Mouse (Mus musculus) stomach, embryonic 14.5 days (tissue): Measurements from ENCODE around the gene Diaph3. TPM values are rescaled to one million over a fixed set of nuclear protein-coding genes. Genes with fewer than 3 reads are reported as not detected.

Source experiments
- ATAC-seq: fragments of 200-750 bp; cut with Nextera tagmentation; 2 replicates; pipeline ENCODE4 v1.8.0; 2017; ENCODE audit warnings: low read depth, moderate TSS enrichment; ENCODE audit not compliant: insufficient number of reproducible peaks, insufficient read depth, low FRiP score
- H3K27ac ChIP-seq: fragments of 300-500 bp; sonication (generic); 2 replicates; pipeline ENCODE4 v1.5.1; 2014; ENCODE audit warnings: mild to moderate bottlenecking, low read length, moderate library complexity, mixed read lengths
- H3K27me3 ChIP-seq: fragments of 300-500 bp; sonication (generic); 2 replicates; pipeline ENCODE4 v1.6.1; 2014; ENCODE audit warnings: low read length, control low read depth, mixed read lengths; ENCODE audit not compliant: control insufficient read depth, insufficient read depth
- H3K36me3 ChIP-seq: fragments of 300-500 bp; sonication (generic); 2 replicates; pipeline ENCODE4 v1.6.1; 2014; ENCODE audit warnings: mild to moderate bottlenecking, control low read depth, low read length, moderate library complexity, mixed read lengths; ENCODE audit not compliant: control insufficient read depth, insufficient read depth
- H3K4me1 ChIP-seq: fragments of 300-500 bp; sonication (generic); 2 replicates; pipeline ENCODE4 v1.6.1; 2014; ENCODE audit warnings: low read length, control low read depth, mixed read lengths; ENCODE audit not compliant: control insufficient read depth, insufficient read depth
- H3K4me2 ChIP-seq: fragments of 300-500 bp; sonication (generic); replicated peaks from 2 replicates; pipeline ENCODE4 v1.6.1; 2014; ENCODE audit warnings: low read depth, low read length, control low read depth
- H3K4me3 ChIP-seq: fragments of 300-500 bp; sonication (generic); 2 replicates; pipeline ENCODE4 v1.5.1; 2014; ENCODE audit warnings: low read depth, low read length, control low read depth
- H3K9ac ChIP-seq: fragments of 300-500 bp; sonication (generic); replicated peaks from 2 replicates; pipeline ENCODE4 v1.6.1; 2014; ENCODE audit warnings: low read depth, mild to moderate bottlenecking, control low read depth, low read length, moderate library complexity, mixed read lengths
- H3K9me3 ChIP-seq: fragments of 300-500 bp; sonication (generic); 2 replicates; pipeline ENCODE4 v1.6.1; 2016; ENCODE audit warnings: low read depth, low read length, control low read depth; ENCODE audit not compliant: control insufficient read depth
- WGBS: fragments of 180-500 bp; shearing (Covaris S2); extraction: QIAGEN DNeasy Blood & Tissue Kit; methylation state at CpG from one replicate; pipeline ENCODE4 v1.1.7; 2014; 5-methylcytosine and 5-hydroxymethylcytosine counted together
- microRNA-seq: library from miRNA; unstranded; fragments of <30 nt; microRNA quantifications from one replicate; pipeline ENCODE4, GENCODE M21; 2016
- polyA plus RNA-seq: library from polyadenylated mRNA; unstranded; fragments of >200 nt; fragmentation: Nextera tagmentation; extraction: Ambion mirVana; gene quantifications from 2 replicates; pipeline ENCODE4 v1.2.1, GENCODE M21; 2014

Gene Diaph3
- polyA plus RNA-seq, 1 experiment from 2014 or later = 23.4 TPM

DNA sequence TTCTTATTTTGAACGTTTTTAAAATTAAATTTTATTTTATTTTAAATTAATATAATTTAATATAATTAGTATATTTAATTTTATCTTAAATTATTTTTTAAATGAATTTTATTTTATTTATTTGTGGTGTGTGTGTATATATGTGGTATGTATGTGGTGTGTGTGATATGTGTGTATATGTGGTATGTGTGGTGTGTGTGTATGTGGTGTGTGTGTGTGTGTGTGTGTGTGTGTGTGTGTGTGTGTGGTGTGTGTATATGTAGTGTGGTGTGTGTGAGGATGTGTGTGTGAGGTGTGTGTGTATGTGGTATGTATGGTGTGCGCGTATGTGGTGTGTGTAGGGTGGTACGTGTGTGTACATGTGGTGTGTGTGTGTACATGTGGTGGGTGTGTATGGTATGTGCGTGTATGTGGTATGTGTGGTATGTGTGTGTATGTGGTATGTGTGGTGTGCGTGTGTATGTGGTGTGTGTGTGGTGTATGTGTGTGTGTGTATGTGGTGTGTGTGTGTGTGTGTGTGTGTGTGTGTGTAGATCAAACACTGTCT lies 505.4 kb downstream of the Diaph3 start:
- 27% methylated on average over 6 of the region's 6 CpGs for WGBS
- H3K9me3 ChIP-seq = no peaks in the 10 kb centered on the region
- no peak overlapping the region for H3K9ac ChIP-seq
- no peak overlapping the region for H3K4me3 ChIP-seq
- no peak overlapping the region for H3K27ac ChIP-seq
- no peaks in the 10 kb centered on the region for H3K36me3 ChIP-seq
- no peak overlapping the region for H3K4me2 ChIP-seq
- ATAC-seq = no peak
- no peaks in the 10 kb centered on the region for H3K4me1 ChIP-seq
- no peaks in the 10 kb centered on the region for H3K27me3 ChIP-seq

DNA sequence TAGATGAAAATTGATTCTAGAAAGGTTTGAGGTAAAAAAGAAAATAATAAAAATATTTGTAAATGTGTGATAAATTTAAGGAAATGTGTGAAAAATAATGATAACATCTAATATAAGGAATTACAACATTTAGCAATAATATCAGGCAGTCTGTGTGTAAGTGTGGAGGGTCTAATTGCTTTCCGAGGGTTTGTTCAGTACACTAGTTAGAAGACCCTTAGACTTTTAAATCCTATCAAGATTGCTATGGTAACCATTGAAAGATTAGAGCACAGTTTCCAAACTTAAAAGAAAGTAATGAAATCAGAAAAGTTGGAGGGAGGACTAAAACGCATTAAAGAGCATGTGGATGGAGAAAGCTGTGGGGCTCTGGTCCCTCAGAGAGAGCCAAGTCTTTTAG lies 506.0 kb downstream of the Diaph3 start:
- H3K4me1 ChIP-seq = no peaks in the 10 kb centered on the region
- H3K4me3 ChIP-seq = no peak overlapping the region
- no peak overlapping the region for H3K4me2 ChIP-seq
- no peaks in the 10 kb centered on the region for H3K36me3 ChIP-seq
- WGBS = 80% methylated on average over 2 of the region's 2 CpGs
- H3K9ac ChIP-seq = no peak overlapping the region
- H3K9me3 ChIP-seq = no peaks in the 10 kb centered on the region
- H3K27ac ChIP-seq = no peak overlapping the region
- no peak for ATAC-seq
- no peaks in the 10 kb centered on the region for H3K27me3 ChIP-seq

GRCm38 (mm10) chr14:86633799-86634198 lies 507.2 kb downstream of the Diaph3 start:
- WGBS = 55% methylated on average over 5 of the region's 5 CpGs

DNA sequence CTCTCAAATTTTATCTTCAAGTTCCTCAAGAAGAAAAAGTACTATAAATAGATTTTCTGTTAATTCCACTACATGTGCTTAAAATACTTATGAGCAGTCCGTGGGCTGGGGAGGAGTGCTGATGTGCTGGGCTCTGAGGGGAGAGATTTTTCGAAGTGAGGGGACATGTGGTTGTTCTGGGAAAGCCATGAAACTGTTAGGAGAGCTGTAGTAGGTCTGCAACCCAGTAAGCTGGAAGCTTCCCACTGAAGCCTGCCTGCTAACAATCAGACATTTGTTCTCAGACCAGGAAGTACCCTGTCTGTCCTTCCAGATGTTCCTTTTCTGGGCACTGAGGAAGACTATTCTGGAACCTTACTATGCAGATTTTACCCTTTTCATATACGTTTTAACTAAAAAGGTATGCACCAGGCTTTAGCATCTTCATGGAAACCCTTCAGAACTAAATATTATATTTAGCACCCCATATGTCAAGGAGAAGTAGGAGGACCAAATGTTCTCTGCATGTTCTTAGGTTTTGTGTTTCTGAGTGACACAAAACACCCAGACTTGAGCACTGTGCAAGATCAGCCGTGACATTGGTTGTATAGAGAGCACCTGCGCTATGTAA lies 516.1 kb downstream of the Diaph3 start:
- no peak overlapping the region for H3K9ac ChIP-seq
- no peaks in the 10 kb centered on the region for H3K36me3 ChIP-seq
- no peak overlapping the region for H3K4me3 ChIP-seq
- 85% methylated on average over 5 of the region's 5 CpGs for WGBS
- H3K9me3 ChIP-seq = no peaks in the 10 kb centered on the region
- no peak overlapping the region for H3K27ac ChIP-seq
- ATAC-seq = no peak
- no peak overlapping the region for H3K4me2 ChIP-seq
- H3K4me1 ChIP-seq = no peaks in the 10 kb centered on the region
- H3K27me3 ChIP-seq = no peaks in the 10 kb centered on the region

More at GRCm38 (mm10) chr14:86633799-86634198, 507.2 kb downstream of the Diaph3 start:
- Histone ChIP-seq H3K9ac (no peak overlapping the region), H3K4me2 (no peak overlapping the region), H3K9me3 (no peaks in the 10 kb centered on the region), H3K4me3 (no peak overlapping the region), H3K4me1 (no peaks in the 10 kb centered on the region), H3K27ac (no peak overlapping the region), H3K27me3 (no peaks in the 10 kb centered on the region), H3K36me3 (no peaks in the 10 kb centered on the region)
- no peak for ATAC-seq

DNA sequence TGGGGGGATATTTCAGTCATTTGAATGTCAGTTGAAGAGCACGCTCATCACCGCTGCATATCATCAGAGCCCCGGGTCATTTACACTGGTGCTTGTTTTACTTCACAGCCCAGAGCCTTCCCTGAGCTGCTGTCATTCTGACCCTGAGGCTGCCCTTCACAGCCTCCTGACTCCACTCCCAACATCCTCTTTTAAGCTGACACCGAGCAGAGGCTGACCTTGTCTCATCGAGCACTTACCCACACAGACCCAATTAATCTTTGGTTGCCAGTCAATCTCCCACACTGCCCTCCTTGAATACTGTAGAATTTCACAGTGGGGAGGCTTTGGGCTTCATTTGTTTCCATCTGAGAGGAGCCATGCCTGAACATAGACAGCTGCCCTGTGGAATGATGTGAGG lies 521.4 kb downstream of the Diaph3 start:
- H3K36me3 ChIP-seq = no peaks in the 10 kb centered on the region
- 55% methylated on average over 5 of the region's 5 CpGs for WGBS
- no peak overlapping the region for H3K9ac ChIP-seq
- no peak overlapping the region for H3K4me2 ChIP-seq
- no peak for ATAC-seq
- H3K27ac ChIP-seq = no peak overlapping the region
- H3K4me1 ChIP-seq = no peaks in the 10 kb centered on the region
- H3K4me3 ChIP-seq = no peak overlapping the region
- H3K27me3 ChIP-seq = no peaks in the 10 kb centered on the region
- H3K9me3 ChIP-seq = no peaks in the 10 kb centered on the region

Small RNA genes within 50 kb of the gene (microRNA-seq; reads per million reads assigned to microRNA genes)
- not detected for gene Gm23438
